27 mouse cellular contexts compared by ENCODE assay signal in the genomic region with DNA sequence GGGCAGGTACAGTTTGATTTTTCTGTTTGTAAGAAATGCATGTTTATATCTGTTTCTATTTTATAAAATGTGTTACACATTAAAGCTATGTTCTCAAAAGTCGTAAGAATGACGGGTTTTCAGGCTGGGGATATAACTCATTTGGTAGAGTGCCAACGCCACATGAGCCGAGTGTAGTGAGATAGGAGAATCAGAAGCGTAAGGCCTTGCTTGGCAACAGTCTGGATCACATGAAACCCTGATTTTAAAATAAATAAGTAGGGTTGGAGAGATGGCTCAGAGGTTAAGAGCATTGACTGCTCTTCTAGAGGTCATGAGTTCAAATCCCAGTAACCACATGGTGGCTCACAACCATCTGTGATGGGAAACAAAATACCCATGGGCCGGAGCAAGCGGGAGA.
"Had no signal": no experiment of that assay in that cellular context is flagged by ENCODE, and none has a peak within 500 bp of the region (broad histone marks: within the 10 kb centered on the region; RNA-seq: fewer than 3 reads in every experiment).

No protein-coding gene starts in this region.

- H3K4me1 ChIP-seq: heart, embryonic 10.5 days; heart, embryonic 12.5 days; hindbrain, embryonic 10.5 days; hindbrain, embryonic 12.5 days; intestine, embryonic 15.5 days; kidney, embryonic 15.5 days; limb, embryonic 13.5 days; limb, embryonic 15.5 days; liver, embryonic 12.5 days had no signal

- ATAC-seq: hindbrain, embryonic 16.5 days; inflammation-experienced regulatory T-cells, adult 6 months; intestine, embryonic 15.5 days; intestine, postnatal 0 days; liver, embryonic 12.5 days had no signal

- H3K27ac ChIP-seq: gastrocnemius, adult 2 months; heart, embryonic 10.5 days; hindbrain, embryonic 12.5 days; hindbrain, embryonic 14.5 days; intestine, embryonic 15.5 days; kidney, embryonic 15.5 days; kidney, postnatal 0 days; limb, embryonic 13.5 days; limb, embryonic 15.5 days; liver, embryonic 12.5 days had no signal

- H3K9ac ChIP-seq: heart, embryonic 12.5 days; hindbrain, embryonic 12.5 days; hindbrain, embryonic 14.5 days; intestine, embryonic 15.5 days; kidney, embryonic 15.5 days; limb, embryonic 13.5 days; limb, embryonic 15.5 days; liver, embryonic 12.5 days had no signal

- H3K4me3 ChIP-seq: gastrocnemius, adult 2 months; heart, embryonic 10.5 days; heart, embryonic 12.5 days; hindbrain, embryonic 10.5 days; hindbrain, embryonic 12.5 days; intestine, embryonic 15.5 days; kidney, embryonic 15.5 days; limb, embryonic 13.5 days; limb, embryonic 15.5 days; liver, embryonic 12.5 days had no signal

- H3K36me3 ChIP-seq: intestine, embryonic 15.5 days had no signal

- H3K4me2 ChIP-seq: heart, embryonic 12.5 days; hindbrain, embryonic 12.5 days; hindbrain, embryonic 14.5 days; intestine, embryonic 15.5 days; kidney, embryonic 15.5 days; limb, embryonic 13.5 days; limb, embryonic 15.5 days; liver, embryonic 12.5 days had no signal

- H3K9me3 ChIP-seq: heart, embryonic 10.5 days; heart, embryonic 12.5 days; hindbrain, embryonic 10.5 days; hindbrain, embryonic 12.5 days; intestine, embryonic 15.5 days; kidney, embryonic 15.5 days; limb, embryonic 13.5 days; limb, embryonic 15.5 days; liver, embryonic 12.5 days had no signal

- H3K27me3 ChIP-seq: heart, embryonic 12.5 days; hindbrain, embryonic 12.5 days; intestine, embryonic 15.5 days; kidney, embryonic 15.5 days; limb, embryonic 13.5 days; limb, embryonic 15.5 days; liver, embryonic 12.5 days had no signal

- DNase-seq: gastrocnemius, adult 2 months; gastrocnemius, postnatal 10 days; gastrocnemius, postnatal 25 days; heart, adult 18-20 months; heart, postnatal 10 days; heart, postnatal 4 days; kidney, adult 18-20 months; kidney, adult 8-10 months; kidney, postnatal 14 days; kidney, postnatal 36 days; layer of hippocampus, adult 9-11 months; layer of hippocampus, postnatal 36 days; left cerebral cortex, postnatal 4 days had no signal
